Mouse (Mus musculus): ENCODE results near the gene Nipsnap2. TPM values are rescaled to one million over a fixed set of nuclear protein-coding genes. Genes with fewer than 3 reads are reported as not detected.

Nipsnap2 gene
- polyA plus RNA-seq, 1 experiment from 2014 or later = 363 TPM

DNA sequence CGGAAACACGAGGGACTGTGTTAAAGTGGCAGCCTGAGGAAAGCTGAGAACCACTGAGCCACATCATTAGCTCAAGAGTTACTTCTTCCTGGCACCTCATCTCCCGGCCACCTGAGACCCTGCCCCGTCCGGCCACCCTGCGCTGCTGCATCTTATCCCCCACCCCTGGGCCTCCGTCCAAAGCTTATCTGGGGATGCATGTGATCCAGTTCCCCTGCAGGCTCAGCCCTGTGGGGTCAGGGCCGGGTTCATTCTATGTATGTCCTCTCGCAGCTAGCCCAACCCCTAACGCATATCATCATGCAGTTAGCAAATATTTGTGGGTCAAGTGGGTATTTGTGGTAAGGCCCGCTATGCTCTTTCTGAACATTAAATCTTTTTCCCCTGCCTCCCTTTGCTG, 4.4 kb downstream of the Nipsnap2 start:
- no peaks in the 10 kb centered on the region for H3K27me3 ChIP-seq (ENCODE audit: control insufficient read depth, insufficient read depth, low read length)
- 9% methylated on average over 11 of the region's 11 CpGs for WGBS
- peak overlapping the region; percentile 56 for H3K4me2 ChIP-seq (ENCODE audit: low read length)
- ATAC-seq (ENCODE audit: insufficient number of reproducible peaks, insufficient read depth, low FRiP score, low read depth) = peak; percentile 52
- H3K36me3 ChIP-seq (ENCODE audit: control insufficient read depth, insufficient read depth, low read length) = 0 out of 2 replicates have a peak, but pooled peaks cover 7% of the 10 kb centered on the region
- peak overlapping the region; percentile 59 for H3K9ac ChIP-seq (ENCODE audit: low read length)
- H3K27ac ChIP-seq (replicated peaks in 1 of 2; ENCODE audit: control insufficient read depth in 1 of 2, insufficient read depth in 1 of 2, low read depth in 2 of 2, low read length in 2 of 2) = peak overlapping the region; percentile 88 to 95
- peaks cover 27 to 45% of the 10 kb centered on the region in 2 experiments for H3K4me1 ChIP-seq (ENCODE audit: control insufficient read depth in 2 of 2, insufficient read depth in 2 of 2, low read length in 2 of 2)
- no peaks in the 10 kb centered on the region for H3K9me3 ChIP-seq (ENCODE audit: control insufficient read depth, low read length)
- H3K4me3 ChIP-seq (ENCODE audit: control insufficient read depth in 1 of 2, insufficient read depth in 1 of 2, low read depth in 1 of 2, low read length in 2 of 2) = peak overlapping the region in 1 of 2 experiments; percentile 2; a peak in 1 of 4 replicates

- H3K9ac ChIP-seq (ENCODE audit: low read length) = peak overlapping the region; percentile 59
- H3K9me3 ChIP-seq (ENCODE audit: control insufficient read depth, low read length) = no peaks in the 10 kb centered on the region
- peak overlapping the region; percentile 88 to 95 for H3K27ac ChIP-seq (replicated peaks in 1 of 2; ENCODE audit: control insufficient read depth in 1 of 2, insufficient read depth in 1 of 2, low read depth in 2 of 2, low read length in 2 of 2)
- H3K4me3 ChIP-seq (ENCODE audit: control insufficient read depth in 1 of 2, insufficient read depth in 1 of 2, low read depth in 1 of 2, low read length in 2 of 2) = peak overlapping the region in 1 of 2 experiments; percentile 8; a peak in 1 of 4 replicates
- H3K27me3 ChIP-seq (ENCODE audit: control insufficient read depth, insufficient read depth, low read length) = no peaks in the 10 kb centered on the region
- WGBS = 17% methylated on average over 11 of the region's 11 CpGs
- peaks cover 27 to 45% of the 10 kb centered on the region in 2 experiments for H3K4me1 ChIP-seq (ENCODE audit: control insufficient read depth in 2 of 2, insufficient read depth in 2 of 2, low read length in 2 of 2)
- 0 out of 2 replicates have a peak, but pooled peaks cover 7% of the 10 kb centered on the region for H3K36me3 ChIP-seq (ENCODE audit: control insufficient read depth, insufficient read depth, low read length)
- peak overlapping the region; percentile 56 for H3K4me2 ChIP-seq (ENCODE audit: low read length)
- ATAC-seq (ENCODE audit: insufficient number of reproducible peaks, insufficient read depth, low FRiP score, low read depth) = peak; percentile 53
Observed at GRCm38 (mm10) chr5:129730344-129730743, 5.5 kb downstream of the Nipsnap2 start.

GRCm38 (mm10) chr5:129731021-129731420, 6.2 kb downstream of the Nipsnap2 start:
- Histone ChIP-seq H3K36me3 (ENCODE audit: control insufficient read depth, insufficient read depth, low read length) (0 out of 2 replicates have a peak, but pooled peaks cover 7% of the 10 kb centered on the region), H3K9me3 (ENCODE audit: control insufficient read depth, low read length) (no peaks in the 10 kb centered on the region), H3K27me3 (ENCODE audit: control insufficient read depth, insufficient read depth, low read length) (no peaks in the 10 kb centered on the region), H3K4me2 (ENCODE audit: low read length) (peak overlapping the region; percentile 56), H3K9ac (ENCODE audit: low read length) (peak overlapping the region; percentile 59), H3K4me3 (ENCODE audit: control insufficient read depth in 1 of 2, insufficient read depth in 1 of 2, low read depth in 1 of 2, low read length in 2 of 2) (no peak overlapping the region), H3K27ac (replicated peaks in 1 of 2; ENCODE audit: control insufficient read depth in 1 of 2, insufficient read depth in 1 of 2, low read depth in 2 of 2, low read length in 2 of 2) (peak overlapping the region; percentile 76 to 95), H3K4me1 (ENCODE audit: control insufficient read depth in 2 of 2, insufficient read depth in 2 of 2, low read length in 2 of 2) (peaks cover 27 to 45% of the 10 kb centered on the region in 2 experiments)
- peak; percentile 60; the same call in 1 of the 2 replicates for ATAC-seq (ENCODE audit: insufficient number of reproducible peaks, insufficient read depth, low FRiP score, low read depth)
- 20% methylated on average over 5 of the region's 5 CpGs for WGBS

GRCm38 (mm10) chr5:129740976-129741375, 16.1 kb downstream of the Nipsnap2 start:
- H3K36me3 ChIP-seq (ENCODE audit: control insufficient read depth, insufficient read depth, low read length) = peaks cover 62% of the 10 kb centered on the region
- H3K9me3 ChIP-seq (ENCODE audit: control insufficient read depth, low read length) = no peaks in the 10 kb centered on the region
- H3K4me1 ChIP-seq (ENCODE audit: control insufficient read depth in 2 of 2, insufficient read depth in 2 of 2, low read length in 2 of 2) = peaks cover 11 to 16% of the 10 kb centered on the region in 2 experiments
- H3K4me2 ChIP-seq (ENCODE audit: low read length) = no peak overlapping the region
- no peak overlapping the region for H3K9ac ChIP-seq (ENCODE audit: low read length)
- no peaks in the 10 kb centered on the region for H3K27me3 ChIP-seq (ENCODE audit: control insufficient read depth, insufficient read depth, low read length)
- H3K27ac ChIP-seq (replicated peaks in 1 of 2; ENCODE audit: control insufficient read depth in 1 of 2, insufficient read depth in 1 of 2, low read depth in 2 of 2, low read length in 2 of 2) = no peak overlapping the region
- ATAC-seq (ENCODE audit: insufficient number of reproducible peaks, insufficient read depth, low FRiP score, low read depth) = no peak
- WGBS = 100% methylated on average over 1 of the region's 1 CpGs
- no peak overlapping the region for H3K4me3 ChIP-seq (ENCODE audit: control insufficient read depth in 1 of 2, insufficient read depth in 1 of 2, low read depth in 1 of 2, low read length in 2 of 2)

DNA sequence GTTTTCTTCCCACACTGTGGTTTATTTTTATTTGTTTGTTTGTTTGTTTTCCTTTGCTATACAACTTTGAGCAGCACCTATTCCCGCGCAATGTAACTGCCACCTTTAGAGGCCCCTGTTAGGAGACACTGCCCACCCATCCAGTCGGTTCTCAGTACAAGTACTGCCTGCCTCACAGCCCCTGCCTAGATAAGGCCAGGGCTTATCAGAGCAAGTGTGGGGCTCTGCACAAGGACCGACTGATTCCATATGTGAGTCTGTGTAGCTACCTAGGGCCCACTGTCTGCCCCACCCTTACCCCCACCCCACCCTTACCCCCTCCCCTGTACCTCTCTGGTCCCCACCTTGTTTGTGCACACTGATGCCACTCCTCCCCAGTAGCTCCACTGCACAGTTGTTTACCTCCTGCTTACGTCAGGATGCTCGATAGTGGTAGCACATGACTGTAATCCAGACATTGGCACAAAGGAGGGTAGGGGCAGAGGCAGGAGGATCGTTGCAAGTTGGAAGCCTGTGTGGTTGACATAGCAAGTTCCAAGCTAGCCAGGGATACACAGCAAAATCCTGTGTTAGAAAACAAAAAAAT, 18.1 kb downstream of the Nipsnap2 start:
- WGBS = 26% methylated on average over 7 of the region's 7 CpGs
- Histone ChIP-seq H3K27me3 (ENCODE audit: control insufficient read depth, insufficient read depth, low read length) (no peaks in the 10 kb centered on the region), H3K4me1 (ENCODE audit: control insufficient read depth in 2 of 2, insufficient read depth in 2 of 2, low read length in 2 of 2) (peaks cover 11 to 16% of the 10 kb centered on the region in 2 experiments), H3K36me3 (ENCODE audit: control insufficient read depth, insufficient read depth, low read length) (peaks cover 70% of the 10 kb centered on the region), H3K9me3 (ENCODE audit: control insufficient read depth, low read length) (no peaks in the 10 kb centered on the region), H3K4me3 (ENCODE audit: control insufficient read depth in 1 of 2, insufficient read depth in 1 of 2, low read depth in 1 of 2, low read length in 2 of 2) (no peak overlapping the region), H3K9ac (ENCODE audit: low read length) (no peak overlapping the region), H3K27ac (replicated peaks in 1 of 2; ENCODE audit: control insufficient read depth in 1 of 2, insufficient read depth in 1 of 2, low read depth in 2 of 2, low read length in 2 of 2) (0 out of 4 replicates have a peak overlapping the region, but pooled peaks of 1 of the 2 experiments have one; percentile 21), H3K4me2 (ENCODE audit: low read length) (no peak overlapping the region)
- no peak for ATAC-seq (ENCODE audit: insufficient number of reproducible peaks, insufficient read depth, low FRiP score, low read depth)

GRCm38 (mm10) chr5:129744050-129744449, 19.2 kb downstream of the Nipsnap2 start:
- Histone ChIP-seq H3K4me1 (ENCODE audit: control insufficient read depth in 2 of 2, insufficient read depth in 2 of 2, low read length in 2 of 2) (peaks cover 11 to 16% of the 10 kb centered on the region in 2 experiments), H3K4me2 (ENCODE audit: low read length) (no peak overlapping the region), H3K4me3 (ENCODE audit: control insufficient read depth in 1 of 2, insufficient read depth in 1 of 2, low read depth in 1 of 2, low read length in 2 of 2) (no peak overlapping the region), H3K9ac (ENCODE audit: low read length) (no peak overlapping the region; the same call in 1 of the 2 replicates), H3K27ac (replicated peaks in 1 of 2; ENCODE audit: control insufficient read depth in 1 of 2, insufficient read depth in 1 of 2, low read depth in 2 of 2, low read length in 2 of 2) (peak overlapping the region; percentile 35 to 59; a peak in 3 of 4 replicates), H3K27me3 (ENCODE audit: control insufficient read depth, insufficient read depth, low read length) (no peaks in the 10 kb centered on the region), H3K36me3 (ENCODE audit: control insufficient read depth, insufficient read depth, low read length) (peaks cover 80% of the 10 kb centered on the region), H3K9me3 (ENCODE audit: control insufficient read depth, low read length) (no peaks in the 10 kb centered on the region)
- 9% methylated on average over 6 of the region's 6 CpGs for WGBS
- ATAC-seq (ENCODE audit: insufficient number of reproducible peaks, insufficient read depth, low FRiP score, low read depth) = no peak

DNA sequence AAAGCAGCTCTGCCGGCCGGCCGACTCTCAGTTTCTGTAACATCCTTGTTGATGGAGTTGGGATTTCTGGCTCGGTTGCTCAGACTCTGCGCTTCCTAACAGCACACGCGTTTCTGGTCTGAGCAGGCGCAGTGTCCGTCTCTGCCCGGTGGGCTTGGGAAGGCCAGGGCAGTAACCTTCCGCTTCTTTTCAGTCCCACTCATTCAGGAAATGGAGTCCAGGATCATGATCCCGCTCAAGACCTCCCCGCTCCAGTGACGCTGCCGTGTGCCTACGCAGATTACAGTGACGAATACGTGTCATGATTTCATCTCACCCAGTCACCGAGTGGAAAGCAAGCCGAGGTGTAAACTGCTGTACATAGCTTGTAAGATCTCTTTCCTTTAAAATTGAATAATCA, 32.0 kb downstream of the Nipsnap2 start:
- peaks cover 72% of the 10 kb centered on the region for H3K36me3 ChIP-seq (ENCODE audit: control insufficient read depth, insufficient read depth, low read length)

More for the DNA sequence above, 32.0 kb downstream of the Nipsnap2 start:
- Histone ChIP-seq H3K4me1 (ENCODE audit: control insufficient read depth in 2 of 2, insufficient read depth in 2 of 2, low read length in 2 of 2) (no peaks in the 10 kb centered on the region), H3K27me3 (ENCODE audit: control insufficient read depth, insufficient read depth, low read length) (no peaks in the 10 kb centered on the region), H3K27ac (replicated peaks in 1 of 2; ENCODE audit: control insufficient read depth in 1 of 2, insufficient read depth in 1 of 2, low read depth in 2 of 2, low read length in 2 of 2) (no peak overlapping the region), H3K9me3 (ENCODE audit: control insufficient read depth, low read length) (no peaks in the 10 kb centered on the region), H3K9ac (ENCODE audit: low read length) (no peak overlapping the region), H3K4me3 (ENCODE audit: control insufficient read depth in 1 of 2, insufficient read depth in 1 of 2, low read depth in 1 of 2, low read length in 2 of 2) (no peak overlapping the region), H3K4me2 (ENCODE audit: low read length) (no peak overlapping the region)
- no peak for ATAC-seq (ENCODE audit: insufficient number of reproducible peaks, insufficient read depth, low FRiP score, low read depth)
- 89% methylated on average over 20 of the region's 20 CpGs for WGBS
